ENCODE assay signal across 9 mouse cellular contexts in genomic region chr7:72362690-72363089, GRCm38 (mm10). TPM values are rescaled to one million over a fixed set of nuclear protein-coding genes. Genes with fewer than 3 reads are reported as not detected.
DNase-seq lines count a peak whose midpoint lies in the region; ATAC-seq and TF ChIP-seq lines count a peak whose summit lies in the region.
"Had no signal": no experiment of that assay in that cellular context is flagged by ENCODE, and none has a peak within 500 bp of the region (broad histone marks: within the 10 kb centered on the region; RNA-seq: fewer than 3 reads in every experiment).

No protein-coding gene starts in this region.

- no peaks in the 10 kb centered on the region for H3K27me3 ChIP-seq in liver, embryonic 12.5 days (replicated peaks)
- no peaks in the 10 kb centered on the region for H3K27me3 ChIP-seq in liver, embryonic 14.5 days (ENCODE audit: control insufficient read depth, insufficient read depth, low read length)
- H3K27me3 ChIP-seq: heart, embryonic 13.5 days had no signal

- no peaks in the 10 kb centered on the region for H3K4me1 ChIP-seq in liver, embryonic 12.5 days
- no peaks in the 10 kb centered on the region for H3K4me1 ChIP-seq in liver, embryonic 14.5 days (replicated peaks; ENCODE audit: control insufficient read depth in 2 of 2, insufficient read depth in 2 of 2, low read length in 1 of 2)
- H3K4me1 ChIP-seq: heart, embryonic 13.5 days had no signal

- H3K4me2 ChIP-seq in liver, embryonic 12.5 days = no peak overlapping the region
- no peak overlapping the region for H3K4me2 ChIP-seq in liver, embryonic 14.5 days (ENCODE audit: low read depth)
- H3K4me2 ChIP-seq: heart, embryonic 13.5 days had no signal

- TF ChIP-seq CTCF in liver, embryonic 14.5 days (IDR thresholded peaks at IDR 0.05; ENCODE audit: low read depth) = peak; percentile 83

- ATAC-seq in liver, embryonic 12.5 days = no peak
- ATAC-seq in liver, embryonic 14.5 days (ENCODE audit: insufficient read depth) = no peak

- no peak overlapping the region for H3K9ac ChIP-seq in liver, embryonic 12.5 days
- H3K9ac ChIP-seq in liver, embryonic 14.5 days (replicated peaks) = no peak overlapping the region
- H3K9ac ChIP-seq: heart, embryonic 13.5 days had no signal

- H3K27ac ChIP-seq in liver, embryonic 12.5 days = no peak overlapping the region
- H3K27ac ChIP-seq in liver, embryonic 14.5 days = no peak overlapping the region
- H3K27ac ChIP-seq: heart, embryonic 13.5 days had no signal

- H3K4me3 ChIP-seq in liver, embryonic 12.5 days = no peak overlapping the region
- no peak overlapping the region for H3K4me3 ChIP-seq in liver, embryonic 14.5 days (ENCODE audit: insufficient read depth in 1 of 2, low read depth in 2 of 2, low read length in 2 of 2)
- H3K4me3 ChIP-seq: heart, embryonic 13.5 days had no signal

- H3K36me3 ChIP-seq in liver, embryonic 12.5 days = no peaks in the 10 kb centered on the region
- H3K36me3 ChIP-seq in liver, embryonic 14.5 days (replicated peaks; ENCODE audit: control insufficient read depth, insufficient read depth, low read depth) = no peaks in the 10 kb centered on the region
- H3K36me3 ChIP-seq: heart, embryonic 13.5 days had no signal

- H3K9me3 ChIP-seq in liver, embryonic 12.5 days (replicated peaks) = no peaks in the 10 kb centered on the region
- H3K9me3 ChIP-seq in liver, embryonic 14.5 days (ENCODE audit: control insufficient read depth, low read length) = no peaks in the 10 kb centered on the region
- H3K9me3 ChIP-seq: heart, embryonic 13.5 days had no signal

- 13% methylated on average over 3 of the region's 3 CpGs for WGBS in liver, embryonic 12.5 days (ENCODE audit: insufficient replicate concordance)
- 10% methylated on average over 3 of the region's 3 CpGs for WGBS in liver, embryonic 14.5 days (ENCODE audit: insufficient replicate concordance)

- DNase-seq in liver = peak; percentile 48
- peak; percentile 60 for DNase-seq in adrenal gland, postnatal 25 days
- DNase-seq in fibroblast of lung, adult 2 months (ENCODE audit: low read depth) = peak; percentile 20
- peak; percentile 66 for DNase-seq in kidney, adult 9 months
- DNase-seq in liver, embryonic 14.5 days (ENCODE audit: low read depth in 3 of 3, low spot score in 3 of 3) = peak; percentile 2 to 10 (median 5)
- DNase-seq in retina, postnatal 7 days (ENCODE audit: low read depth, low spot score) = peak; percentile 33
- peak; percentile 84 for DNase-seq in thymus, postnatal 4 days

- no peak for TF ChIP-seq EP300 in liver, embryonic 14.5 days (IDR thresholded peaks at IDR 0.05; ENCODE audit: low read depth)

RNA-seq across cellular contexts. Expression of gene Mctp2, which starts 56.3 kb away (rescaled TPM):
- polyA plus RNA-seq in liver, embryonic 12.5 days (2016; fragmentation: Nextera tagmentation; extraction: Ambion mirVana) = 0.19 and 0.29 TPM in 2 replicates
- total RNA-seq in adrenal gland, postnatal 25 days (2021) = 1.4 and 3.9 TPM in 2 replicates
- 0.08 and 0.13 TPM in 2 replicates for polyA plus RNA-seq in liver, embryonic 14.5 days (2012; rRNA removed)
- polyA plus RNA-seq in liver, embryonic 14.5 days (2014; fragmentation: Nextera tagmentation; extraction: Ambion mirVana) = 0.20 and 0.30 TPM in 2 replicates

Comparison
In these comparisons a context has a peak if more than half of its experiments do, and no peak if none do; other contexts are left out.
1. DNase-seq: peak in every context shown above with its lines; median percentile 84 in thymus, postnatal 4 days; 66 in kidney, adult 9 months; 60 in adrenal gland, postnatal 25 days; 48 in liver; 33 in retina, postnatal 7 days; 20 in fibroblast of lung, adult 2 months; 5 in liver, embryonic 14.5 days.